Mouse (Mus musculus): ENCODE results near the gene Gm20388.
A peak's percentile ranks its signal among the peaks of the same experiment; 100 is the strongest.

The Gm20388 gene

GRCm38 (mm10) chr8:120388246-120388645 is 477.6 kb downstream of the Gm20388 start:
- DNase-seq (ENCODE audit: low read depth, low spot score): no peak

DNA sequence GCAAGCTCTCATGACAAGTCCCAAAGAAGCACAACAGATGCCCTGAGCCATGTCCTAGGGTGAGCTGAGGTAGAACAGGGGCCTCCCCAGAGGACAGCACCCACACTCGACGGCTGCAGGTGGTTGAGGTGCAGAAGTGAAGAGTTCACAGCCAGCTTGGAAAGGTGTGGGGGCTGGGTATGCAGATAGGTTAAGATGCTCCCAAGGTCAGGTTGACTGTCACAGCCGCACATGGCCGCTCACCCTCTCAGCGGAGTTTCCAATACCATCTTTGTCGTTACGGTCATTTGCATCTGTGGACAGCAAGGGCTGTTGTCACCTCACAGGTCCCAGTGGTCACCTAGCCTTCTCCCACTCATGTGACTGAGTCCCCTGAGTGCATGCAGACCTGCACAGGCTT is 480.0 kb downstream of the Gm20388 start:
- DNase-seq (ENCODE audit: low read depth, low spot score): no peak

GRCm38 (mm10) chr8:120391856-120392255 is 481.2 kb downstream of the Gm20388 start:
- no peak for DNase-seq (ENCODE audit: low read depth, low spot score)

GRCm38 (mm10) chr8:120393085-120393484 is 482.4 kb downstream of the Gm20388 start:
- no peak for DNase-seq (ENCODE audit: low read depth, low spot score)

- DNase-seq (ENCODE audit: low read depth, low spot score): no peak
These were observed 483.2 kb downstream of the Gm20388 start for GRCm38 (mm10) chr8:120393871-120394275.

DNA sequence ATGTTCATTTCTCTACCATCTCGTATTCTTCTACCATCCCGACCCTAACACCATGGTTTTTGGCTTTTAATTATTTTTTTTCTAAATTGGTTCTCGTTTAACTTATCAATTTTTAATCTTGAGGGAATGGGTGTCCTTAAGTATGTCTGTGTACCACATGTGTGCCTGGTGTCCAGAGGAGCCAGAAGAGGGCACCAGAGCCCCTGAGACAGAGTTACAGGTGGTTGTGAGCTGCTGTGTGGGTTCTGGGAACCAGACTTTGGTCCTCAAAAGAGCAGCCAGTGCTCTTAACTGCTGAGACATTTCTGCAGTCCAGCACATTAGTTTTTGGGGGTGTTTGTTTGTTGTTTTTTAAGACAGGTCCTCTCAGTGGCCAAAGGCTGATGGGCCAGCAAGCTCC is 485.3 kb downstream of the Gm20388 start:
- peak; percentile 51 for DNase-seq (ENCODE audit: low read depth, low spot score)

GRCm38 (mm10) chr8:120396756-120397155 is 486.1 kb downstream of the Gm20388 start:
- no peak for DNase-seq (ENCODE audit: low read depth, low spot score)

- DNase-seq (ENCODE audit: low read depth, low spot score): no peak
These were observed 487.1 kb downstream of the Gm20388 start for GRCm38 (mm10) chr8:120397444-120398411.

- peak; percentile 60 for DNase-seq (ENCODE audit: low read depth, low spot score)
These were observed 488.7 kb downstream of the Gm20388 start for GRCm38 (mm10) chr8:120399212-120399934.

DNA sequence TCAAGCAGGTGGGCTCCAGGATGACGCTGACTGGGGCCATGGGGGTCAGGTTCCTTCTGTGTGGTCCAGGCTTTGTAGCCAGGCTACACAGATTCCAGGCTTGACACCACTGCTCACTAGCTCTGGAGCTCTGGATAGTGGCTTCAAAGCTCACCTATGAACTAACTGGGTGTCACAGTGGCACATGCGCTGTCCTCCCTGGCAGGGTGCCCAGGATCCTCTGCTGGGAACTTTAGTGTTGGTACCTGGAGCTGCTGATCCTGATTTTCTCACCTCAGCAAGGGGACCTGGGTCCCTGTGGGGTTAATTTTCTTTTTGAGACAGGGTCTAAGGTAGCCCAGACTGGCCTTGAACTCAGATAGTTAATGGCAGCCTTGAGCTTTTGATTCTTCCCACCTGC is 490.6 kb downstream of the Gm20388 start:
- DNase-seq (ENCODE audit: low read depth, low spot score): no peak

DNA sequence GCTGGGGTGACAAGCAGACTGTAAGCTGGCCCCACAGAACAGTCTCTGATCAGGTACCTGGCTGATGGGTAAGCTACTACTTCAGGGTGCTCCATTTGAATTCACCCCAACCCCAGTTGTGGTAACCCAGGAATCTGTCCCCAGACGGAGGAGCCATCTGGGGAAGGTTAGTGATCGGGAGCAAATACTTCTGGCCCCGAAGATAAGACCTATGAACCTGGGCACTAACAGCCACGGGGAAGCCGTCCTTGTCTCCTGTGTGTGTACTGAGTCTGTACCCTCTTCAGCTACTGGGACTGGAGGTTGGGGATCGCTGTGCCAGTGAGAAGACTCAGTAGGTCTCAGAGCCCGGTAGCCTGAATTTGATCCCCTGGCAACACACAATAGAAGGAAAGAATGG is 491.1 kb downstream of the Gm20388 start:
- no peak for DNase-seq (ENCODE audit: low read depth, low spot score)

GRCm38 (mm10) chr8:120403606-120404269 is 493.1 kb downstream of the Gm20388 start:
- no peak for DNase-seq (ENCODE audit: low read depth, low spot score)

GRCm38 (mm10) chr8:120404609-120405036 is 494.0 kb downstream of the Gm20388 start:
- peak; percentile 77 for DNase-seq (ENCODE audit: low read depth, low spot score)

GRCm38 (mm10) chr8:120406008-120406632 is 495.5 kb downstream of the Gm20388 start:
- DNase-seq (ENCODE audit: low read depth, low spot score): no peak

DNA sequence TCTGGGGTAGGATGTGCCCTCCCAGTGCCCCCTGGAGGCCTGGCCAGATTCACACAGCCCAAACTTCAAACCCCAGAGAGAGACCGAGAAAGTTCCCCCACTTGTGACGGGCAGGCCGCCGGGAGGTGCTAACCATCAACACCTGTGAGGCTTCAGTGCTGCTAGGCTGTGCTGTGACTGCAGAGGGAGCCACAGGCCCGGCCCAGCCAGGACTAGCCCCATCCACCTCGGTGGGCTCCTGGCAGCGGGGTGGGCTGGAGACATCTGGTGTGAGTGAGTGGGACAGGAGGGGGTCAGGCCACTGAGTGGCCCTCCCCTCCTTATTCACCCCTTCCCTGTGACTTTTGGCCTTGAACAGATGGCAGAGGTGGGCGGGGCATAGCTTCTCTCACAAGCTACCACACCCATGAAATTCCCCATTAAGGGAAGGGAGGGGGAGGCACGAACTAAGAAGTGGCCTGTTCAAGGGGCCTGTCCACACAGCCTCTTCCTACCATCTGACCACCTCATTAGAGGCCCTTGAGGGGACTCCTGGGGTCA is 497.1 kb downstream of the Gm20388 start:
- DNase-seq (ENCODE audit: low read depth, low spot score): peak; percentile 92

GRCm38 (mm10) chr8:120408241-120409215 is 497.9 kb downstream of the Gm20388 start:
- peak; percentile 79 for DNase-seq (ENCODE audit: low read depth, low spot score)

- no peak for DNase-seq (ENCODE audit: low read depth, low spot score)
These were observed 498.9 kb downstream of the Gm20388 start for GRCm38 (mm10) chr8:120409371-120410013.

GRCm38 (mm10) chr8:120411059-120411458 is 500.4 kb downstream of the Gm20388 start:
- no peak for DNase-seq (ENCODE audit: low read depth, low spot score)

- no peak for DNase-seq (ENCODE audit: low read depth, low spot score)
These were observed 501.2 kb downstream of the Gm20388 start for GRCm38 (mm10) chr8:120411862-120412261.

GRCm38 (mm10) chr8:120412357-120412756 is 501.7 kb downstream of the Gm20388 start:
- DNase-seq (ENCODE audit: low read depth, low spot score): no peak

All from ES-CJ7 (cell line).